Mouse (Mus musculus) thymus, adult 18-20 months (tissue): ENCODE results near the gene Aicda.
A peak's percentile ranks its signal among the peaks of the same experiment; 100 is the strongest.
"Not testable (repeated sequence)": the region's sequence is repeated elsewhere in the genome, so short reads cannot be mapped to it uniquely, and the experiment has no call there.

Source experiments
- DNase-seq, 2 experiments: peaks; one replicate each; pipeline ENCODE4 v3.0.0; 2022; ENCODE audit warnings: mixed read lengths in 2 of 2

Aicda gene

DNA sequence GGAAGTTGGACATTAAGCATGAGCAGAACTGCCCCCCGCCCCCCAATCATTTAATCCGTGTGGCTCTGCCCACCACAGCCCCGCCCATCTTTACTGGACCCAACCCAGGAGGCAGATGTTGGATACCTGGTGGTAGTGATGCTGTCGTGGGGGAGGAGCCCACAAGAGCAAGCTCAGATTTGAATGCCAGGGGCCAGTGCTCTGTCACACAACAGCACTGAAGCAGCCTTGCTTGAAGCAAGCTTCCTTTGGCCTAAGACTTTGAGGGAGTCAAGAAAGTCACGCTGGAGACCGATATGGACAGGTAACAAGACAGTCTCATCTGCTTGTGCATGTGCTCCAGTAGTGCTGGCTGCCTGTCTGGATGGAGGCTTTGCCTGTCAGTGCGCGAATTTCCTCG, at the start of gene Aicda:
Gene Aicda (plus strand): TSS at position 196 of the 400 bp plus-strand sequence.
- DNase-seq, result no peak

DNA sequence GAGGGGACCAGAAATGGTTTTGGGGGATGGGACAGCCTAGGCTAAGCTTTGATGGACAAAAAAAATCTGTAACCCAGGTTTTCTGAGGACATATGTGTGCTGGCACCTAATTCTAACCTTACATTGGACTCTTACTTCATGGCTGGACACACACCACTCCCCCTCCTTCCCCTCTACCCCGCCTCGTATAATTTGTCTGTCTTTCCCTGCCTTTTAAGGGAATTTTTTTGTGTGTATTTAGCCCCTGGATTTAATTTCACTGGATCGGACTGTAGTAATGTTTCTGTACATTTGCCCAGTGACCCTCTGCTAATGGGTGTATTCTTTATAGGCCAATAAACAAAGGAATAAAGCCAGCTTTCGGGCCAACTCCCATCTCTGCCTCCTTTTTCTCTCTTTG, 48.6 kb upstream of the Aicda start:
- no peak for DNase-seq

DNA sequence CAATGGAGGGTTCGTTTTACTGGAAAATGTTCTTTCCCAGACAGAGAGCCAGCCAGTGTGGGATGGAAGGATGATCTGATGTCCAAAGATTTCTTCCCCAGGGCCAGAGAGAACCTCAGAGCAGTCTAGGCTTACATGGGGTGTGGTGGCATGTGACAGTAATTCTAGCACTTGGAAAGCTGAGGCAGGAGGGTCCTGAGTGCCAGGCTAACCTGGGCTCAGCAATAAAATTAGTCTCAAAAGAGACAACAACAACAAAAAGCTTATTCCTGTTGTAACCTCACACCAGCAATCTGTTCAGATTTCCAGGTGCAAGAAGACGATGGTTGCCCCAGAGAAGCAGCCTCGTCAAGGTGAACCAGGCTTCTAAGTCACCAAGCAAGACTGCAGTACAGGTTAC, 48.1 kb upstream of the Aicda start, which contains the start of gene Mfap5:
Gene Mfap5 (plus strand): TSS at position 301 of the 400 bp plus-strand sequence.
- no peak for DNase-seq

DNA sequence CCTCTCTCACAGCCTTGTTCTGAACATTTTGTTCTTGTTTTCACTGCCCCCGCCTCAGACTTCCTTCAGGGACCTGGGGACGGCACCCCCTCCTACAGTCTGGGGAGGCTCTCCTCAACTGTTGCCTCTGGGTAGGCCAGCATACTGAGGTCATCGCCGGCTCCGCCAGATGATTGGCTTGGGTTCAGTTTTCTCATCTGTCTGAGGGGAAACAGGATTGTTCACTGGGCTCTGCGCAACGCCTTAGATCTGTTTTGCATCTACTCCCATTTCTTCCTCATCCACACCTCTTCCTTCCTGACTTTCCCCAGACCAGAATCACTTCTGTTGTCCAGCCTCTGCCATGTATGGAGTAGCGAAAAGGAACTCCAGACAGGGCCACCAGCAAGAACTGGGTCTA, 45.1 kb upstream of the Aicda start:
- no peak for DNase-seq

DNA sequence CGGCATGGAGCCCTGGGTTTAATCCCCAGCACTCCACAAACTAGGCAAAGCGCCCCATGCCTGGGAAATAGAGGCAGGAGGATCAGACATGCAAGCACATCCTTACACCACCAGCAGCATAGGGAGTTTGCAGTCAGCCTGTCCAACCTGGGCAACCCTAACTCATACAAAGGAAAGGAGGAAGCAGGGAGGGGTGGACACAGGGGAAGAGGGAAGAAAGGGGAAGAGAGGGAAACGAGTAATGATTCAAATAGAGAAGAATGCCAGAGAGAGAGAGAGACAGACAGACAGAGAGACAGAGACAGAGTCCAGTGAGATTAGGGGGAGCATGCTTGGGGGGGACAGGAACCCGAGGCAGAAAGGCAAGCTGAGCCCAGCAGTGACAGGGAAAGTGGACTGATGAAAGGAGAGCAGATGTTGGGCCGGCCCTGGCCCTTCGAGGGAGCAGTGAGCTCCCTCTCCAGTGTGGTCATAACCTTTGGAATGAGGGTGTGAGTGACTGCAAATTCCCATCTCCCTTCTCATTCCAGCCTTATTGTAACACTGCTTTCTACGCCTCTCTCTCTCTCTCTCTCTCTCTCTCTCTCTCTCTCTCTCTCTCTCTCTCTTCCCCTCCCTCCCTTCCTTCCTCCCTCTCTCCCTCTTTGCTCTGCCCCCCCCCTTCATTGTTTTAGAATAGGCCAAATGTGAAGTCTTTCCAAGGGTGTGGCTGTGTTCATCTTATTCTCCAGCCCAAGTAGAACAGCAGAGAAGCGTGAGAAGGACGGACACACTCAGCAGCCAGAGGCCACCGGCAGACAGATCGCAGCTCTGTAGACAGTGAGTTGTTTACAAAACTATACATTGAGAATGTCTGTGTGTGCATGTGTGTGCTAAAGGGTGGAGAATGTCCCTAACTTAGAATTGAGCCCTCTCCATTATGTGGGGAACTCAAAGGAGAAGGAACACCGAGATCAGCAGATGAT, 40.4 kb upstream of the Aicda start:
- DNase-seq, result no peak

DNA sequence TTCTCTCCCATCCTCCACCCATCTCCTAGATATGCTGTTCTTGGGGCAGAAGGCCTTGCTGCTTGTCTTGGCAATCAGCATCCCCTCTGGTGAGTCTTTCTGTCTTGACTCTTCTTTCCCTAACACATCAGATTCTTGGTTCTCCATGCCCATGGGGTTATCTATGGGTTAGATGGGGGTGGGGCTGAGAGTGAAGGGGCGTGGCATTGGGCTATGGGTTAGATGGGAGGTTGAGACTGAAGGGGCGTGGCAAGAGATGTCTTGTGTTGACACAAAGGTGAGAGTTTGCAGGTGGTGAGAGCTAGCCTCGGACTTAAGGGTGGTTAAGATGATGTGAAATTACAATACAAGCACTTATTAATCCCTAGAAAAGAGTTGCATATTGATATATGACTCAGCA, 39.3 kb upstream of the Aicda start:
- DNase-seq, result no peak

DNA sequence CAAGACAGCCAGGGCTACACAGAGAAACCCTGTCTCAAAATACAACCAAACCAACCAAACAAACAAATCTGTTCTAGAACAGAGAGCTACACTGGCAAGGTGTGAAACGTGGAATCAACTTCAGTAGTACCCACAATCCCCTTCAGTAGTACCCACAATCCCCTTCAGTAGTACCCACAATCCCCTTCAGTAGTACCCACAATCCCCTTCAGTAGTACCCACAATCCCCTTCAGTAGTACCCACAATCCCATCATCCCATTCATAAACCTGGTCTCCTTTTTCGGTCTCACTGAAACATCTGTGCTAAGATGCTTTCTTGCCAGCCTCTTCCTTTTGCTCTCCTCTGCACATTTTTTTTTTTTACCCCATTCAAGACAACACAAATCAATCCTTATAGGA, 37.8 kb upstream of the Aicda start:
- DNase-seq, result not testable (repeated sequence)

DNA sequence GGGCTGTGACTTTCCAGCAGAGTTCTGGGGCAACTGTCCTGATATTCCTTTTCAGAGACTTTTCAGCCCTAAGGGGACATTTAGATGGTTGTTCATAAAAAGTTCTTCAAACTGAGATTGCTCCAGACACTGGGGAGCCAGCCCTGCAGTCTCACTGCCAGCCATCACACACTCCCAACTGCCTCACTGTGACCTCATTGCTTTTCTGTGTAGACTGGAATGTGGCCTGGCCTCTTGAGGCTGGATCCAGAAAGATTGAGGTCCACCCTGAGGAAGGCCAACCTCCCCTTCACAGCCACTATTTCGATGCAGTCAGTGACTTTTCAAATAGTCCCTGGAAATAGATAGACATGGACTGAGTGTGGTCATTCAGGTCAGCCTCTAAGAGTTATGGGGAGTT, 35.9 kb upstream of the Aicda start:
- DNase-seq, result no peak

DNA sequence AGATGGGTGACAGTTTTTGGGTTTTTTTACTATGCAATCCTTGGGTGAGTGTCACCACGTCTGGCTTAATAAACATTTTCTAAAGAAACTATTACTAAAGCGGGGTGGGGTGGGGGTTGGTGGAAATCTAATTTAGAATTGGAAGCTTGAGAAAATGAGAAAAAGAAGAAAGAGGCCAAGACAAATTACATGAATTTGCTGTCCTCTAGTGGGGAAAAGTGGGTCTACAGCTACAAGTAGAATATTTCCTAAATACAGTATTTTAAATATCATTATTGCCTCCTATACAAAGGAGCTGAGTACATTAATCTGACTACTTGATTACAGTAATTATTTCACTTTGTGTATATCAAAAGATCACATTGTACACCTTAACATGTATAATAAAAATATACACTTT, 34.2 kb upstream of the Aicda start:
- DNase-seq, result no peak

DNA sequence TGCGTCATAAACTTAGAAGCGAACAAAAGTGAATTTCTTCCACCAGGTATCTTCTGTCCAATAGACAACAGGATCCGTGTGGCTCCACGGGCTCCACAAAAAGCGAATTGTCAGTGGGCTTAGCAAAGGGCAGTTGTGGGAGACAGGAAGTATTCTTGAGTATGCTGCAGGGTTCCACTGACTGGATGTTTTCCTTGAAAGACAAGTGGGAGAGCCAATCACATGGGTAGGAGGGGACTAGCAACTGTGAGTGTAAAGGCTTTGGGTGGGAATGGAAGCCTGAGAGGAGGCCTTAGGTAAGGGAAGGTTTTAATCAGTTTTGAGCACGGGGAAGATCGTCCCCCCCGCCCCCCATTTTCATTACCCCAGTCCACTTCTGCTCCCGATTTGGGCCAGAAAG, 31.0 kb upstream of the Aicda start:
- DNase-seq, result no peak

- no peak for DNase-seq
Measured at GRCm38 (mm10) chr6:122523289-122523688, 30.3 kb upstream of the Aicda start.

DNA sequence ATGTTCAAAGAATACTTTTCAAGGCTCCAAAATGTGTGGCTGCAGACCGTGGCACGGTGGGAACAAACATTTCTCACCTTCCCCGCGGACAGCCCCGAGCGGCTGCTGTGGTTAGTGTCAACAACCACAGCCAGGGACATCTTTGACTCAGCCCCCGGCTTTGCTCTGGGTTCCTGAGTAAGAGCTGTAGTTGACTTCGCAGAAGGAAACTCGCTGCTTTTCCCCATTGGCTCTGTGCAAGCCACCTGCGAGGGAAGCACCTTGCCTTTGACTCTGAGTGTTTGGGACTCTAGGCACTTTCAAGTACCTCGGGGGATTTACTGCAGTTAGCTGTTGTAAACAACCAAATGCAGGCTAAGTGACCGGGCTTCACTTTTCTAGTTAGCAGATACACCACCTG, 26.0 kb upstream of the Aicda start:
- DNase-seq, result no peak

DNA sequence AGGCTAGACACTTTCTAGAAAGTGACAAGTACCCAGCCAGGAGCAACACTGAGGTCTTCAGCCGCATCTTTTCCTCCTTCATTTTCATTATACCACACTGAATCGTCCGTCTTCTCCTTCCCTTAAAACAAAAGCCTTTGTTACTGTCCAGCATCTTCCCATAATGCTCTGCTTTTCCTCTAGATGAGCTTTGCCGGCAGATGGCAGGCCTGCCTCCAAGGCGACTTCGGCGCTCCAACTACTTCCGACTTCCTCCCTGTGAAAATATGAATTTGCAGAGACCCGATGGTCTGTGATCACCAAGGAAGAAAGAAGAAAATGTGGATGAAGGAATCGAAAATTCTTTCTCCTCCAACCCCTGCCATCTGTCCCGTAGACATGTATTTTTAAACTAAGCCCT, 25.5 kb upstream of the Aicda start:
- DNase-seq, result no peak

DNA sequence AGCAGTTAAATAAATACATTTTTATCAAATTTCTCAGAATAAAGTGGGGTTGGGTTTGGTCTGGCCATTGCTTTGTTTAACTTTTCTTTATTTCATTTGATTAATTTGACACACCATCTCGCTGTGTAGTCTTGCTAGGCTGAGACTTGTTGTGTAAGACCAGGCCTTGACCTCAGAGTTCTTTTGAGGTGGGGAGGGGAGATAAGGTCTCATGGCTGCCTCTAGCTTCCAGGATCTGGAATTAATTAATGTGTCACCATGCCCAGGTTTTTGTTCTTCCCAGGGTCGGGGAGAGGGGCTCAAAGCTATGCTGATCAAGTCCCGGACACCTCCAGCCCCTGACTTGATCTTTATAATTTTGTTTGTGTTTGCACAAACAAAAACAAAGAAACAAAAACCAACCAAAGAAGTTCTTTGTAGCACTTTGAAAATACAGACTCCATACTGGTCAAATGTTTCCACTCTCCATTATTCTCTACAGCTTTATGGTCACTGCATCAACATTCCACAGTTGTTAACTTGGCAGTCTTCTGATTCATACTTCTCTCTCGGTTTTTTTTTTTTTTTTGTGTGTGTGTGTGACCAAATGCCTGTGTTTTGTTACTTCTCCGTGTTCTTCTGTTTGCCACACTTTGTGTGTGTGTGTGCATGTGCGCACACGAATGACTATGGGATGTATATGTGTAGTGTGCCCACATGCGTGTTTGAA, 22.0 kb upstream of the Aicda start:
- DNase-seq, result no peak

DNA sequence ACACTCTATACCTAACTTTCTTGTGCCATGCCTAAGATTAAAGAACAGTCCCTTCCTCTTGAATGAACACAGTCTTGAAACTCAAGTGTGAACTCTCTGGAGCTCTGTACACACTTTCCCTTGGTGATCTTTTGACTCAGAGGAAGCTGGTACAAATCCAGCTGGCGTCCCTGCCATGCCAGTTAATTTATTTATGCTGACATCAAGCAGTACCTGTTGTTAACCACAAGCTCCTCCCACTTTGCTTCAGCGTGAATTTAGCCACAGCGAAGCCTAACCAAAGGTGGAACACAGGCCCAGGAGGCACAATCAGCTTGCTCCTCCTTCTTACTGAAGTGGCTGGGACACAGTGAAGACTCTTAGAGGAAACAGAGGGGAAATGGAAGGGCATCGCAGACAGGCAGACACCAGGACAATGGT, 20.7 kb upstream of the Aicda start:
- peak in 1 of 2 experiments; percentile 14 for DNase-seq

- DNase-seq, result no peak
Measured at GRCm38 (mm10) chr6:122534032-122534431, 19.6 kb upstream of the Aicda start.

- DNase-seq, result no peak
Measured at GRCm38 (mm10) chr6:122539564-122539963, 14.0 kb upstream of the Aicda start.

- not testable (repeated sequence) for DNase-seq
Measured at GRCm38 (mm10) chr6:122542459-122542858, 11.1 kb upstream of the Aicda start.

GRCm38 (mm10) chr6:122543574-122543973, 10.0 kb upstream of the Aicda start:
- DNase-seq, result no peak

GRCm38 (mm10) chr6:122544672-122545071, 8.9 kb upstream of the Aicda start:
- DNase-seq, result no peak

GRCm38 (mm10) chr6:122545289-122545882, 8.2 kb upstream of the Aicda start:
- DNase-seq, result no peak

DNA sequence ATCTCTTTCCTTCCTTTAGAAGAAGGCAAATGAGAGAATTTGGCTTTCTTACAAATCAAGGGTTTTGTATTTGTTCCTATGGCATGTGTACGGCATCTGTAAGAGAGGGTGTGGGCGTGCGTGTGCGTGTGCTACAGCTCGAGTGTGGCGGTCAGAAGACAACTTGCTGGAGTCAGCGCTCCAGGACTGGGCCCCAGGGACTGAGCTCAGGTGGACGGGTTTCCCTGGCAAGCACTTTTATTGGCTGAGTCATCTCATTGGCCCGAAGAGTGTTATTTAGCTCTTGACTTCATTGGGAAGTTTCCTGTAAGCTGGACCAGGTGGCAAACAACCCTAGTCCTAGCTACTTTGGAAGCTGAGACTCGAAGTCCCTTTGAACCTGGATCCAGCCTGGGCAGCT, 7.7 kb upstream of the Aicda start:
- DNase-seq, result no peak

DNA sequence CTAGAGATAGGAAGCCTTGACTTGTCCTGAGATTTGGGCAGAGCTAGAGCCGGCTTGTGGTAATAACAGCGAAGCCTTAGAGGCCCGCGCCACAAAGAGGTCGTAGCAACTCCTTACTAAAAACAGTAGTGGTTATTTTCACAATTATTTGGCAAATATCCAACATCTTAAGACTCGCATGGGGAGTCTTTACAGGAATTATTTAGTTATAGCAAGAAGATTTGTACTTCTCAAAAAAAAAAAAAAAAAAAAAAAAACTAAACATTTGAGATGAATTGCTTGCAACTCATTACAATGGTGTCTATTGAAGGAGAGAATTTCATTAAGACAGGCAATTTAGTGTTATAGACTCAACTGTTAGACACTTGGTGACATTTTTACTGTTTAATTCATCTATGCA, 501 bp downstream of the Aicda start:
- no peak for DNase-seq

DNA sequence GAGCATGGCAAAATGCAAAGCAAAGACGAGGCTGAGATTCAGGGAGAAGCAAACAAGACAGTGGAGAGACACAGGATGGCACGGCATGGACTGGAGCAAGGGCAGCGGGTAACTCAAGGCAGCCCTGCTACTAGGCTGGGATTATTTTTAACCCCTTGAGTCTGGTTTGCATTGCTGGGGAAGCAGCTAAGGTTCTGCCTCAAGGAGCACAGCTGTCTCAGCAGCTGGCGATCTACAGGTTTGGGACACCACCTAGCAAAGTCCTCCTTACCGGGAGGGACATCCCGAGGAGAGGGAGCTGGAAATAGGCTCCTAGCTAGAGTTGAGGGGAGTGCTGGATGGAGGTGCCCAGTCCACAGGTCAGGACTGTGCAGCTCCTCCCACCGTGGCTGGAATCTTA, 1.7 kb downstream of the Aicda start:
- no peak for DNase-seq
